Mouse (Mus musculus) lung, postnatal 0 days (tissue): ENCODE data around the gene Ifi35.

Experiments used
- CTCF ChIP-seq: IDR thresholded peaks from 2 replicates; pipeline ENCODE4 v1.5.1; 2016; ENCODE audit warnings: antibody characterized with exemption, mild to moderate bottlenecking
- EP300 ChIP-seq: IDR thresholded peaks from 2 replicates; pipeline ENCODE4 v1.6.1; 2016; ENCODE audit warnings: antibody characterized with exemption, mild to moderate bottlenecking, control low read depth

- TF ChIP-seq CTCF (peak; percentile 88), EP300 (peak; percentile 95)
Observed at GRCm38 (mm10) chr11:101442127-101442693, 6.0 kb upstream of the Ifi35 start, which contains the start of gene Rpl27.
